Mouse (Mus musculus) limb, embryonic 14.5 days (tissue): Measurements from ENCODE around the gene Dst. TPM values are rescaled to one million over a fixed set of nuclear protein-coding genes. Genes with fewer than 3 reads are reported as not detected.

ENCODE experiments used
- ATAC-seq: fragments of 200-750 bp; cut with Nextera tagmentation; 2 replicates; pipeline ENCODE4 v1.8.0; 2017; ENCODE audit warnings: low read depth, moderate number of reproducible peaks, moderate TSS enrichment; ENCODE audit not compliant: low FRiP score
- DNase-seq: peaks from one replicate; pipeline ENCODE4 v3.0.0-alpha.2; 2015; ENCODE audit warnings: low spot score
- H3K27ac ChIP-seq: fragments of 300-500 bp; sonication (generic); replicated peaks from 2 replicates; pipeline ENCODE4 v1.5.1; 2014; ENCODE audit warnings: low read depth, mild to moderate bottlenecking, low read length, moderate library complexity, mixed read lengths
- H3K27me3 ChIP-seq: fragments of 300-500 bp; sonication (generic); 2 replicates; pipeline ENCODE4 v1.6.1; 2014; ENCODE audit warnings: low read length, mixed read lengths; ENCODE audit not compliant: control insufficient read depth, insufficient read depth
- H3K36me3 ChIP-seq: fragments of 300-500 bp; sonication (generic); 2 replicates; pipeline ENCODE4 v1.6.1; 2014; ENCODE audit warnings: mild to moderate bottlenecking, low read length, moderate library complexity, mixed read lengths; ENCODE audit not compliant: control insufficient read depth, insufficient read depth
- H3K4me1 ChIP-seq: fragments of 300-500 bp; sonication (generic); 2 replicates; pipeline ENCODE4 v1.6.1; 2014; ENCODE audit warnings: antibody characterized with exemption, low read length, mixed read lengths; ENCODE audit not compliant: control insufficient read depth, insufficient read depth
- H3K4me2 ChIP-seq: fragments of 300-500 bp; sonication (generic); replicated peaks from 2 replicates; pipeline ENCODE4 v1.6.1; 2014; ENCODE audit warnings: low read depth, mild to moderate bottlenecking, low read length, moderate library complexity; ENCODE audit not compliant: severe bottlenecking
- H3K4me3 ChIP-seq: fragments of 300-500 bp; sonication (generic); replicated peaks from 2 replicates; pipeline ENCODE4 v1.5.1; 2014; ENCODE audit warnings: low read length
- H3K9ac ChIP-seq: fragments of 300-500 bp; sonication (generic); 2 replicates; pipeline ENCODE4 v1.6.1; 2014; ENCODE audit warnings: mild to moderate bottlenecking, low read depth, low read length, moderate library complexity; ENCODE audit not compliant: severe bottlenecking
- H3K9me3 ChIP-seq: fragments of 300-500 bp; sonication (generic); 2 replicates; pipeline ENCODE4 v1.6.1; 2016; ENCODE audit warnings: low read length; ENCODE audit not compliant: control insufficient read depth
- POLR2A ChIP-seq: fragments of 200-500 bp; IDR thresholded peaks from 2 replicates; pipeline ENCODE4 v1.8.0; 2012; ENCODE audit warnings: inconsistent platforms, mild to moderate bottlenecking, moderate library complexity, borderline replicate concordance; ENCODE audit not compliant: insufficient read depth, insufficient read length; ENCODE audit errors: extremely low read depth
- WGBS: fragments of 180-500 bp; shearing (Covaris S2); extraction: QIAGEN DNeasy Blood & Tissue Kit; methylation state at CpG from one replicate; pipeline ENCODE4 v1.1.7; 2014; 5-methylcytosine and 5-hydroxymethylcytosine counted together
- polyA plus RNA-seq, 2 experiments: library from polyadenylated mRNA; depleted of rRNA in 1 of 2; stranded (reverse) in 1 of 2; unstranded in 1 of 2; fragments of >200 nt; fragmentation: Nextera tagmentation in 1 of 2; extraction: Ambion mirVana in 1 of 2; gene quantifications; 2 replicates each; pipeline versions ENCODE4 v1.2.1 to v1.2.3; 2012 to 2014

Dst gene
- polyA plus RNA-seq, 2 experiments, result 34.9 to 42.5 TPM

GRCm38 (mm10) chr1:34111954-34112353 lies 203.9 kb downstream of the Dst start:
- no peaks in the 10 kb centered on the region for H3K27me3 ChIP-seq
- TF ChIP-seq POLR2A, result no peak
- no peak for ATAC-seq
- no peak for DNase-seq
- no peaks in the 10 kb centered on the region for H3K36me3 ChIP-seq
- H3K9me3 ChIP-seq, result no peaks in the 10 kb centered on the region
- no peak overlapping the region for H3K27ac ChIP-seq
- H3K4me1 ChIP-seq, result peaks cover 9% of the 10 kb centered on the region; the same call in 1 of the 2 replicates
- 76% methylated on average over 2 of the region's 2 CpGs for WGBS
- H3K4me2 ChIP-seq, result no peak overlapping the region
- no peak overlapping the region for H3K9ac ChIP-seq
- no peak overlapping the region for H3K4me3 ChIP-seq

GRCm38 (mm10) chr1:34116444-34116843 lies 208.4 kb downstream of the Dst start:
- WGBS, result 58% methylated on average over 11 of the region's 11 CpGs
- Histone ChIP-seq H3K4me2 (no peak overlapping the region), H3K27ac (no peak overlapping the region), H3K27me3 (no peaks in the 10 kb centered on the region), H3K4me3 (no peak overlapping the region), H3K9ac (no peak overlapping the region), H3K4me1 (peaks cover 8% of the 10 kb centered on the region), H3K9me3 (no peaks in the 10 kb centered on the region), H3K36me3 (no peaks in the 10 kb centered on the region)
- ATAC-seq (no peak), DNase-seq (no peak)
- TF ChIP-seq POLR2A, result no peak

- no peaks in the 10 kb centered on the region for H3K27me3 ChIP-seq
- H3K4me2 ChIP-seq, result no peak overlapping the region
- H3K4me1 ChIP-seq, result peaks cover 12% of the 10 kb centered on the region
- no peak for ATAC-seq
- TF ChIP-seq POLR2A, result no peak
- no peak for DNase-seq
- no peaks in the 10 kb centered on the region for H3K36me3 ChIP-seq
- no peak overlapping the region for H3K9ac ChIP-seq
- H3K4me3 ChIP-seq, result no peak overlapping the region
- no peak overlapping the region for H3K27ac ChIP-seq
- H3K9me3 ChIP-seq, result no peaks in the 10 kb centered on the region
- WGBS, result 83% methylated on average over 9 of the region's 9 CpGs
These were observed 209.0 kb downstream of the Dst start for GRCm38 (mm10) chr1:34117056-34117455.

GRCm38 (mm10) chr1:34117709-34118108 lies 209.7 kb downstream of the Dst start:
- Histone ChIP-seq H3K4me3 (no peak overlapping the region), H3K4me1 (peaks cover 12% of the 10 kb centered on the region), H3K9me3 (no peaks in the 10 kb centered on the region), H3K27ac (no peak overlapping the region), H3K27me3 (no peaks in the 10 kb centered on the region), H3K4me2 (no peak overlapping the region), H3K9ac (no peak overlapping the region), H3K36me3 (no peaks in the 10 kb centered on the region)
- TF ChIP-seq POLR2A, result no peak
- WGBS, result 21% methylated on average over 3 of the region's 3 CpGs
- DNase-seq (peak; percentile 70), ATAC-seq (no peak)

GRCm38 (mm10) chr1:34120066-34120465 lies 212.0 kb downstream of the Dst start:
- Histone ChIP-seq H3K4me1 (peaks cover 12% of the 10 kb centered on the region), H3K4me3 (no peak overlapping the region), H3K4me2 (no peak overlapping the region), H3K9me3 (no peaks in the 10 kb centered on the region), H3K9ac (no peak overlapping the region), H3K27ac (no peak overlapping the region), H3K27me3 (no peaks in the 10 kb centered on the region), H3K36me3 (no peaks in the 10 kb centered on the region)
- ATAC-seq (no peak), DNase-seq (no peak)
- WGBS, result 83% methylated on average over 6 of the region's 6 CpGs
- TF ChIP-seq POLR2A, result no peak

- Histone ChIP-seq H3K9me3 (no peaks in the 10 kb centered on the region), H3K4me1 (peaks cover 12% of the 10 kb centered on the region), H3K27me3 (no peaks in the 10 kb centered on the region), H3K9ac (no peak overlapping the region), H3K27ac (no peak overlapping the region), H3K4me2 (0 out of 2 replicates have a peak overlapping the region, but pooled peaks have one; percentile 38), H3K4me3 (no peak overlapping the region), H3K36me3 (no peaks in the 10 kb centered on the region)
- TF ChIP-seq POLR2A, result no peak
- WGBS, result 51% methylated on average over 6 of the region's 6 CpGs
- no peak for ATAC-seq
- DNase-seq, result no peak
These were observed 212.6 kb downstream of the Dst start for GRCm38 (mm10) chr1:34120602-34121001.
